18 mouse cellular contexts compared by ENCODE assay signal in the genomic region with DNA sequence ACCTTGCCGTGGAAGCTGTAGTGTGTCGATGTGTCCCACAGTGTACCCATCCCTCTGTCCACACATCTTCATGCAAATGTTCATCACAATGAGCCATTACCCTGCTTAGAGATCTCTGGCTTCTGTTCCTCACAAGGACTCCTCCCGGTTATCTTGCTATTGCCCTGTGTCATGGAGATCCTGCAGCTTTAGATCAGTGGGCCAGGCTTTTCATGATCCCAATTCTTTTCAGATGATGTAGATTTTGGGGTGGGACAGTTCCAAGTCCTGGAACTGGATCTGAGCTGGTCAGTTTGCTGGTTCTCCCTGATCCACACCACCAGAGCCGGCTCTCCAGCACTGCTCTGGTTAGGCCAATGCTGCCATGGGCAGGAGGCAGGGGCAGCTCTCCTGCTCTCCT.
DNase-seq lines count a peak whose midpoint lies in the region; TF ChIP-seq lines count a peak whose summit lies in the region.
"Had no signal": no experiment of that assay in that cellular context is flagged by ENCODE, and none has a peak within 500 bp of the region (broad histone marks: within the 10 kb centered on the region; RNA-seq: fewer than 3 reads in every experiment).

No protein-coding gene starts in this region.

- TF ChIP-seq CTCF in E14TG2a.4 (conservative IDR thresholded peaks at IDR 0.05; ENCODE audit: low read length) = no peak

- peaks cover 34% of the 10 kb centered on the region for H3K27me3 ChIP-seq in E14TG2a.4 (ENCODE audit: insufficient read depth, low read length)
- H3K27me3 ChIP-seq: embryonic facial prominence, embryonic 13.5 days; embryonic facial prominence, embryonic 15.5 days had no signal

- DNase-seq in ES-CJ7 (ENCODE audit: low read depth, low spot score) (peak; percentile 54), ZHBTc4 (ENCODE audit: low read depth, low spot score) (peak; percentile 75)
- no peak for DNase-seq in layer of hippocampus, adult 9-10 months (ENCODE audit: low spot score)
- DNase-seq in urinary bladder, postnatal 36 days (ENCODE audit: low spot score in 2 of 2) = no peak
- DNase-seq: adrenal gland, adult 2 months; adrenal gland, postnatal 10 days; adrenal gland, postnatal 25 days; cerebellum, adult 11 months; cerebellum, adult 18-20 months; cerebellum, adult 8-10 months; cerebellum, adult 9-11 months; cerebellum, postnatal 14 days; cerebellum, postnatal 36 days; embryo, embryonic 11 days had no signal

- H3K4me3 ChIP-seq in E14TG2a.4 (replicated peaks; ENCODE audit: low read length) = 0 out of 2 replicates have a peak overlapping the region, but pooled peaks have one; percentile 17
- H3K4me3 ChIP-seq: embryonic facial prominence, embryonic 13.5 days; embryonic facial prominence, embryonic 15.5 days; erythroblast, embryonic 14.5 days had no signal

- no peaks in the 10 kb centered on the region for H3K9me3 ChIP-seq in E14TG2a.4 (ENCODE audit: low read length)
- H3K9me3 ChIP-seq: embryonic facial prominence, embryonic 13.5 days; embryonic facial prominence, embryonic 15.5 days had no signal

- H3K36me3 ChIP-seq in E14TG2a.4 (ENCODE audit: insufficient read depth, low read length) = no peaks in the 10 kb centered on the region
- H3K36me3 ChIP-seq: embryonic facial prominence, embryonic 13.5 days; embryonic facial prominence, embryonic 15.5 days had no signal

- H3K4me1 ChIP-seq in E14TG2a.4 (replicated peaks; ENCODE audit: low read depth, low read length) = peaks cover 28% of the 10 kb centered on the region
- H3K4me1 ChIP-seq: embryonic facial prominence, embryonic 15.5 days had no signal

Comparison
In these comparisons a context has a peak if more than half of its experiments do, and no peak if none do; other contexts are left out.
1. DNase-seq: peak in ES-CJ7 (single experiment) and ZHBTc4 (single experiment); none in layer of hippocampus, adult 9-10 months (single experiment) and urinary bladder, postnatal 36 days (0 of 2).